Mouse (Mus musculus): ENCODE data around the gene Gm5678.

DNA sequence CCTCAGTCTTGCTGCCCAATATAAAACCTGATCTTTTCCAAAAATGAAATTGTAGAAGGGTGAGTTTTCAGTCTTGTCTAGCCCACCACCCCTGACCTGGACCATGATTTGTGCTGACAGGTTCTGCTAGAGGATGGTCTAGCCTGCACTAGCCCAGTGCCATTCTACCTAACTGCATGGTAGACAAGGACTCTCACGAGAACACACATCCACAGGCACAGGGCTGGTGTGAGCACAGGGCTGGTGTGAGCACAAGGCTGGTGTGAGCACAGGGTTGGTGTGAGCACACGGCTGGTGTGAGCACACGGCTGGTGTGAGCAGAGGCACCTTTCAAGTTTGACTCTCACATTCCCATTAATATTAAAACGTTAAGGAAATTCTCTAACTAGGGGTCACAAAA is 3.2 kb upstream of the Gm5678 start:
- no peak for TF ChIP-seq CTCF (IDR thresholded peaks at IDR 0.05; ENCODE audit: extremely low read depth, insufficient read depth, low read length)
- TF ChIP-seq POLR2A (IDR thresholded peaks at IDR 0.05; ENCODE audit: extremely low read depth, insufficient read depth, low read length) = no peak
